Mouse (Mus musculus) heart, embryonic 11.5 days (tissue): ENCODE data around the gene Zmpste24. TPM values are rescaled to one million over a fixed set of nuclear protein-coding genes. Genes with fewer than 3 reads are reported as not detected.

Source experiments
- ATAC-seq: fragments of 200-750 bp; cut with Nextera tagmentation; replicated peaks from 2 replicates; pipeline ENCODE4 v1.8.0; 2017; ENCODE audit warnings: moderate library complexity; ENCODE audit not compliant: insufficient number of reproducible peaks, low FRiP score, low TSS enrichment
- H3K27ac ChIP-seq: fragments of 300-500 bp; sonication (generic); 2 replicates; pipeline ENCODE4 v1.5.1; 2014; ENCODE audit warnings: mild to moderate bottlenecking, low read depth, low read length
- H3K27me3 ChIP-seq: fragments of 300-500 bp; sonication (generic); 2 replicates; pipeline ENCODE4 v1.6.1; 2014; ENCODE audit warnings: mild to moderate bottlenecking, low read length, mixed read lengths; ENCODE audit not compliant: control insufficient read depth, insufficient read depth
- H3K36me3 ChIP-seq: fragments of 300-500 bp; sonication (generic); 2 replicates; pipeline ENCODE4 v1.6.1; 2014; ENCODE audit warnings: mild to moderate bottlenecking, low read length, moderate library complexity, mixed read lengths; ENCODE audit not compliant: control insufficient read depth, insufficient read depth
- H3K4me1 ChIP-seq: fragments of 300-500 bp; sonication (generic); 2 replicates; pipeline ENCODE4 v1.6.1; 2014; ENCODE audit warnings: low read length; ENCODE audit not compliant: control insufficient read depth, insufficient read depth
- H3K4me2 ChIP-seq: fragments of 300-500 bp; sonication (generic); 2 replicates; pipeline ENCODE4 v1.6.1; 2014; ENCODE audit warnings: mild to moderate bottlenecking, moderate library complexity
- H3K4me3 ChIP-seq: fragments of 300-500 bp; sonication (generic); 2 replicates; pipeline ENCODE4 v1.5.1; 2014; ENCODE audit warnings: low read depth, low read length
- H3K9ac ChIP-seq: fragments of 300-500 bp; sonication (generic); 2 replicates; pipeline ENCODE4 v1.6.1; 2014; ENCODE audit warnings: mild to moderate bottlenecking, low read depth, low read length, moderate library complexity
- H3K9me3 ChIP-seq: fragments of 300-500 bp; sonication (generic); replicated peaks from 2 replicates; pipeline ENCODE4 v1.6.1; 2016; ENCODE audit warnings: low read length; ENCODE audit not compliant: control insufficient read depth
- WGBS: fragments of 180-500 bp; shearing (Covaris S2); extraction: QIAGEN DNeasy Blood & Tissue Kit; methylation state at CpG from one replicate; pipeline ENCODE4 v1.1.7; 2014; ENCODE audit not compliant: insufficient replicate concordance; 5-methylcytosine and 5-hydroxymethylcytosine counted together
- polyA plus RNA-seq: library from polyadenylated mRNA; unstranded; fragments of >200 nt; fragmentation: Nextera tagmentation; extraction: Ambion mirVana; gene quantifications from 2 replicates; pipeline ENCODE4 v1.2.1, GENCODE M21; 2014

Gene Zmpste24
- polyA plus RNA-seq, 1 experiment from 2014 or later: 20.5 TPM

DNA sequence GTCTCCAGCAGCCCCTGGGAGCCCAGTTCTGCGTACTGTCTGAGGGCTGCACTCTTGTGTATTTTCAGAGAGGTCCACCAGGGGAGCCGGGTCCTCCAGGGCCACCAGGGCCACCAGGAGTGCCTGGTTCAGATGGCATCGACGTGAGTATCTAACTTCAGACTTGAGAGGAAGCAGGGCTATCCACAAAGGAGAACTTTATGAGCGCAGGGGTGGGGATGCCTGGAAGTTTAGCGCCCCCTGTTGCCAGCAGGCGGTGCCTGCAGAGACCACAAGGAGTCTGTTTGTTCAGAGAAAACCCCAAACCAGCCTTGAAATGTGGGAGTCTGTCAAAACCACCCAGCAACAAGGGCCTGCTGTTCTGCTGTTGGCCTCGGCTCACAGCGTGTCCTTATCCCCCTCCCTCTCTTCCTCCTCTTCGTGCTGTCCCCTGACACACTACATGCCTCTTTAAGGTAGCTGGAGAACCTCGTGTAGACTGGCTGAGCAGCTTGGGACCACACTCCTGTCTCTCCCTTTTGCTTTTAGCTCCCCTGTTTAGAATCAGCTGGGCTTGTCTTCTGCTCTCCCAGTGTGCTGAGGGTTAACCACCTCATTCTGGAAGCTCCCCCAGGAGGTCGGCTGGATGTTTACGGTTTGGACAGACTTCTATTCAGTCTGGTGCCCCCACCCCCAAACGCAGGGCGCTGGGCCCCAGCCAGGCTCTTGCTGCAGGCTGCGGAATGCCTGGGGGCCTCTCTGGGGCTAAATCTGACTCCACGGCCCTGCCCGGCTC, 57.0 kb downstream of the Zmpste24 start:
- no peak overlapping the region for H3K4me3 ChIP-seq
- WGBS: 10% methylated on average over 18 of the region's 18 CpGs
- H3K4me2 ChIP-seq: peak overlapping the region; percentile 53
- no peaks in the 10 kb centered on the region for H3K9me3 ChIP-seq
- H3K27me3 ChIP-seq: peaks cover 28% of the 10 kb centered on the region
- H3K27ac ChIP-seq: peak overlapping the region; percentile 80
- peak; percentile 52 for ATAC-seq
- peaks cover 15% of the 10 kb centered on the region for H3K4me1 ChIP-seq
- no peaks in the 10 kb centered on the region for H3K36me3 ChIP-seq
- peak overlapping the region; percentile 30; the same call in 1 of the 2 replicates for H3K9ac ChIP-seq

DNA sequence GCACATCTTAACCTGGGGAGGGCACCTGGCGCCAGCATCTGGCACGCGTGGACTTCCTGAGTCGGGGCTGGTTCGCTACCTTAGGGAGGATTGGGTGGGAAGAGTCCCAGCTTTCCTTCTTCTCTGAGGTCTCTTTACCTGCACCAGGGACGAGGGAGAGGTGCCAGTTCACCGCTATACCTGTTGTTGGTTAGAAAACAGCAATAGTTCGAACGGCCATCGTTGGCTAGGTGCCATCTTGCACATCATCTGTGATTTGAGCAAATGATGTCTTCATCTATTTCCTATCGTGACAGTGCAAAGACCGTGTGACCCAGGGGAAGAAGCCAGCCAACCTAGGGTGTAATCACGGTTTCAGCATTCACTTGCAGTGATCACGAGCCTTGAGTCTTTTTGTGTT, 57.7 kb downstream of the Zmpste24 start:
- Histone ChIP-seq H3K36me3 (no peaks in the 10 kb centered on the region), H3K27ac (no peak overlapping the region), H3K27me3 (peaks cover 28% of the 10 kb centered on the region), H3K4me3 (peak overlapping the region; percentile 50), H3K4me1 (peaks cover 15% of the 10 kb centered on the region), H3K9me3 (no peaks in the 10 kb centered on the region), H3K9ac (no peak overlapping the region), H3K4me2 (peak overlapping the region; percentile 93)
- 60% methylated on average over 14 of the region's 14 CpGs for WGBS
- no peak for ATAC-seq

DNA sequence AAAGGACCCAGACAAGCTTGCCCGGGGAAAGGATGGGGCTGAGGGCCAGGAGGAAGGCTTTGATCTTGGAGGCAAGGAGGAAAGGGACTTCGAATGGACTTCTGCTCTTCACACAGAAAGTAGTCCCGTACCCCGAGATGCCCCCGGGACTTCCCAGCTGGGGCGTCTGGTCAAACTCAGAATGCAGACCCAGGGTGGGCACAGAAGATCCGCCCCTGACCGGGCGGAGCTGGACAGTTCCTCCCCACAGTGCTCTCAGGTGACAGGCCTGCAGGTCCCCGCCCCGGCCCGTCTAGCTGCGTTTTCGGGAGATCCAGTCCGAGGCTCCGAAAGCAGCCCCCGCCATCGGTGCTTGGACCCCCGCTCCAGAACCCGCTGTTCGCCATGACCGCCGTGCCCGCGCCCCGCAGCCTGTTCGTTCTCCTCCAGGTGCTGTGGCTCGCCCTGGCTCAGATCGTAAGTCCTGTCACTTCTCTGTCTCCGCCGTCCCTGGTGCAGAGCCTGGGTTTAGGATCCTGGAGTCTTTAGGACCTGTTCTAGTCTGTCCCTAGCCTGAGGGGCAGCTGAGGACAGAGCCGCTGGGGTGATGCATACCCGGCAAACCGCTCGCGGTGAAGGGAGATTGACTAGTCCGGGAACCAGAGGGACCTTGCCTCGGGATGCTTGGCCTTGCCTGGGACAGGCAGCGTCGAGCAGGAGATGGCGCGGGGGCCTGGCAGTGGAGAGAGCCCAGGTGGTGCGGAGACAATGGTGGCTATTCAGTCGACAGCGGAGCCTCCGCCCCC, 58.5 kb downstream of the Zmpste24 start, which contains the start of gene Col9a2:
TSS of gene Col9a2 (plus strand) at position 55 of the 785 bp plus-strand sequence.
- peak within 1 kb of the TSS; percentile 93 for H3K4me2 ChIP-seq
- peak within 1 kb of the TSS; percentile 50 for H3K4me3 ChIP-seq
- 3% methylated on average over 46 of the region's 46 CpGs for WGBS
- H3K27me3 ChIP-seq: peaks cover 28% of the 10 kb centered on the region
- no peaks in the 10 kb centered on the region for H3K9me3 ChIP-seq
- no peaks in the 10 kb centered on the region for H3K36me3 ChIP-seq
- ATAC-seq: peak; percentile 15; the same call in 1 of the 2 replicates
- H3K27ac ChIP-seq: no peak within 1 kb of the TSS
- peak within 1 kb of the TSS; percentile 64 for H3K9ac ChIP-seq
- H3K4me1 ChIP-seq: peaks cover 15% of the 10 kb centered on the region

DNA sequence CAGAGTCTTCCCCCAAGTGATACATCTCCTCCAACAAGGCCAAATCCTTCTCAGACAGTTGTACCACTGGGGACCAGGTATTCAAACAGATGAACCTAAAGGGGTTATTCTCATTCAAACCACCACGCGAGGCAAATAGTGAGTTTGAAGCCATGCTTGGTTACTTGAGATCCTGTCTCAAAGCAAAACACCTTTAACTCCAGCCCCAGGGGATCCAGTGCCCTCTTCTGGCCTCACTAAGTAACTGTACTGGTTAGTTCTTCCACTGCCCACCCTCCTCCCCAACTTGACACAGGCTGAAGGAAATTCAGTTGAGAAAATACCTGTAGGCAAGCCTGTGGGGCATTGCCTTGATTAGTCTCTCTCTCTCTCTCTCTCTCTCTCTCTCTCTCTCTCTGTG, 65.0 kb downstream of the Zmpste24 start:
- Histone ChIP-seq H3K4me2 (no peak overlapping the region), H3K36me3 (no peaks in the 10 kb centered on the region), H3K9ac (no peak overlapping the region), H3K4me3 (no peak overlapping the region), H3K9me3 (no peaks in the 10 kb centered on the region), H3K27me3 (0 out of 2 replicates have a peak, but pooled peaks cover 2% of the 10 kb centered on the region), H3K4me1 (no peaks in the 10 kb centered on the region), H3K27ac (no peak overlapping the region)
- WGBS: 60% methylated on average over 2 of the region's 2 CpGs
- no peak for ATAC-seq

DNA sequence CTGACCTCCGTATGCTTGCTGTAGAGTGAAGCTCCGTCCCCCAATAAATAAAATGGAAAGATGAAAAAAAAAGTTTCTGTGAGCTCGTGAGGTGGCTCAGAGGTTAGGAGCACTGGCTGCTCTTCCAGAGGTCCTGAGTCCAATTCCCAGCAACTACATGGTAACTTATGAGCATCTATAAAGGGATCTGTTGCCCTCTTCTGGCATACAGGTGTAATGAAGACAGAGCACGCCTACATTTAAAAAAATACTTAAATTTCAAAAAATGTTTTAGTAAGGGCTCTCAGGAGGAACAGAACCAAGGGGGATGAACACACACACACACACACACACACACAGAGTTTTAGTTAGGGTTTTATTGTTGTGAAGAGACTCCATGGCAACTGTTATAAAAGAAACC, 66.6 kb downstream of the Zmpste24 start:
- Histone ChIP-seq H3K9ac (no peak overlapping the region), H3K4me3 (no peak overlapping the region), H3K27me3 (no peaks in the 10 kb centered on the region), H3K4me2 (no peak overlapping the region), H3K4me1 (no peaks in the 10 kb centered on the region), H3K36me3 (no peaks in the 10 kb centered on the region), H3K27ac (no peak overlapping the region), H3K9me3 (no peaks in the 10 kb centered on the region)
- no peak for ATAC-seq
- WGBS: 53% methylated on average over 4 of the region's 4 CpGs

DNA sequence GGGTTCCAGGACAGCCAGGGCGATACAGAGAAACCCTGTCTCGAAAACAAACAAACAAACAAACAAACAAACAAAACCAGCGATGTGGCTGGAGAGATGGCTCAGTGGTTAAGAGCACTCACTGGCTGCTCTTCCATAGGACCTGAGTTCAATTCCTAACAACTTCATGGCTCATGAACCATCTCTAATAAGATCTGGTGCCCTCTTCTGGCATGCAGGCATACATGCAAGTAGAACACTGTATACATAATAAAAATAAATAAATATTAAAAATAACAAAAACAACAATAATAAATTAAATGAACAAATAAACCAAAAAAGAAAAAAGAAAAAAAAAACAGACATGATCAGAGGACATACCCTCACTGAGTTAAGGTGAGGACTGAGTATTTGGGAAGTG, 68.4 kb downstream of the Zmpste24 start:
- ATAC-seq: no peak
- 60% methylated on average over 3 of the region's 3 CpGs for WGBS
- no peaks in the 10 kb centered on the region for H3K4me1 ChIP-seq

DNA sequence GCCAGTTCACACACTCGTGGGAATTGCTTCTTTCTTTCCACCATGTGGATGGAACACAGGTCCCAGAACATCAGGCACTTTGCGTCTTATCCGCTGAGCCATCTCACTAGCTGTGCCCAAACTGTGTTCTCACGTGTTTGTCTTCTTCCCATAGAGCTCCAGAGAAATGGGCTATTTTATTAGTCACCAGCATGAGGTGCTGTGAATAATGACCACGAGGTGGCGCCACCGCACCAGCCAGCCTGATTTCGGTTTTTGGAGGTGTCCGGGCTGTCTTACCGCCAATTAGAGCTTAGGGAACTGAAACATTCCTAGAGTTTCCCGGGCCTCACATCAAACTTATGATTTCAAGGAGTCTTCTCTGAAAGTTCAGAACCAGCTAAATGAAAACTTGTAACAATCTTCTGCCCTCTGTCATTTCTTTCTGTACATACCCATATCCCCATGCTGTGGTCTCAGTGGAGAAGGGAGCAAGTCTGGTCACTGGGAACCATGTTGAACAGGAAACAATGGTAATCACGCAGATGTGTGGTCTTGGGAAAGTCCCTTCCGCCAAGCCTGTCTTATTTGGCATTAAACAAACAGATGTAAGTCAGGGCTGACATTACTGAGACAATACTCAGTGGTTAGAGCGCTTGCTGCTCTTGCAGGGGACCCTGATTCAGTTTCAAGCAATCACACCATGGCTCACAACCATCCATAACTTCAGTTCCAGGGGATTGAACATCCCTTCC, 69.2 kb downstream of the Zmpste24 start:
- no peaks in the 10 kb centered on the region for H3K4me1 ChIP-seq
- H3K27me3 ChIP-seq: no peaks in the 10 kb centered on the region
- no peak for ATAC-seq
- H3K4me3 ChIP-seq: no peak overlapping the region
- 33% methylated on average over 14 of the region's 14 CpGs for WGBS
- H3K36me3 ChIP-seq: no peaks in the 10 kb centered on the region
- no peaks in the 10 kb centered on the region for H3K9me3 ChIP-seq
- H3K4me2 ChIP-seq: no peak overlapping the region
- H3K9ac ChIP-seq: no peak overlapping the region
- no peak overlapping the region for H3K27ac ChIP-seq

More for the DNA sequence above, 68.4 kb downstream of the Zmpste24 start:
- no peak overlapping the region for H3K4me3 ChIP-seq
- H3K36me3 ChIP-seq: no peaks in the 10 kb centered on the region
- H3K27me3 ChIP-seq: no peaks in the 10 kb centered on the region
- H3K9me3 ChIP-seq: no peaks in the 10 kb centered on the region
- H3K27ac ChIP-seq: no peak overlapping the region
- H3K9ac ChIP-seq: no peak overlapping the region
- H3K4me2 ChIP-seq: no peak overlapping the region

DNA sequence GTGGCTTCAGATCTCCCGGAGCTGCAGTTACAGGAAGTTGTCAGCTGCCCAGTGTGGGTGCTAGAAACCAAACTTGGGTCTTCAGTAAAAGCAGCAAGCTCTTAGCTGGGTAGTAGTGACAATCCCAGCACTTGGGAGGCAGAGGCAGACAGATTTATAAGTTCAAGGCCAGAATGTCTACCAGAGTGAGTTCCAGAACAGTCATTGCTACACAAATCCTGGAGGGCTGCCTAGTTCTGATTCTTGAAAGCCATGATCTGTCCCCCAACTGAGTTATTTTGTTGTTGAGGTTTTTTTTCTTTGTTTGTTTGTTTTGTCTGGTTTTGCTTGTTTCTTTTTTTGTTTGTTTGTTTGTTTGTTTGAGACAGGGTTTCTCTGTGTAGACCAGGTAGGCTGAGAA, 69.9 kb downstream of the Zmpste24 start:
- H3K27ac ChIP-seq: no peak overlapping the region
- H3K27me3 ChIP-seq: no peaks in the 10 kb centered on the region
- H3K9me3 ChIP-seq: no peaks in the 10 kb centered on the region
- no peak overlapping the region for H3K9ac ChIP-seq
- no peak overlapping the region for H3K4me2 ChIP-seq
- no peak for ATAC-seq
- no peaks in the 10 kb centered on the region for H3K4me1 ChIP-seq
- 51% methylated on average over 1 of the region's 1 CpGs for WGBS
- no peak overlapping the region for H3K4me3 ChIP-seq
- no peaks in the 10 kb centered on the region for H3K36me3 ChIP-seq
